Mouse (Mus musculus) embryonic fibroblast, embryonic 13.5 days (primary cell): ENCODE results near the gene Pop5.

Experiments used
- CTCF ChIP-seq: IDR thresholded peaks from 2 replicates; pipeline ENCODE4 v1.5.1; 2011; ENCODE audit warnings: mild to moderate bottlenecking, control low read depth, low read length, moderate library complexity, borderline replicate concordance; ENCODE audit not compliant: insufficient read depth
- POLR2A ChIP-seq: IDR thresholded peaks from 2 replicates; pipeline ENCODE4 v1.6.1; 2011; ENCODE audit warnings: low read depth, mild to moderate bottlenecking, control low read depth, low read length, moderate library complexity

- TF ChIP-seq CTCF (no peak), POLR2A (no peak)
Observed at GRCm38 (mm10) chr5:115294173-115294572, 58.5 kb downstream of the Pop5 start.
